Mouse (Mus musculus) cortical plate, adult 2 months (tissue): Measurements from ENCODE around the gene Reg3g.

ENCODE experiments used
- CTCF ChIP-seq: fragments of 200-500 bp; IDR thresholded peaks from 2 replicates; pipeline ENCODE4 v1.5.1; 2011; ENCODE audit warnings: mild to moderate bottlenecking, control low read depth, low read length; ENCODE audit not compliant: insufficient read depth; ENCODE audit errors: extremely low read depth
- POLR2A ChIP-seq: fragments of 200-500 bp; IDR thresholded peaks from 2 replicates; pipeline ENCODE4 v1.6.1; 2011; ENCODE audit warnings: mild to moderate bottlenecking, low read length, control low read depth; ENCODE audit not compliant: insufficient read depth; ENCODE audit errors: extremely low read depth

- TF ChIP-seq CTCF (no peak), POLR2A (no peak)
These were observed 41.7 kb upstream of the Reg3g start for GRCm38 (mm10) chr6:78510173-78510900.
